Comparison of ENCODE assay signal across 9 mouse cellular contexts in the genomic region with DNA sequence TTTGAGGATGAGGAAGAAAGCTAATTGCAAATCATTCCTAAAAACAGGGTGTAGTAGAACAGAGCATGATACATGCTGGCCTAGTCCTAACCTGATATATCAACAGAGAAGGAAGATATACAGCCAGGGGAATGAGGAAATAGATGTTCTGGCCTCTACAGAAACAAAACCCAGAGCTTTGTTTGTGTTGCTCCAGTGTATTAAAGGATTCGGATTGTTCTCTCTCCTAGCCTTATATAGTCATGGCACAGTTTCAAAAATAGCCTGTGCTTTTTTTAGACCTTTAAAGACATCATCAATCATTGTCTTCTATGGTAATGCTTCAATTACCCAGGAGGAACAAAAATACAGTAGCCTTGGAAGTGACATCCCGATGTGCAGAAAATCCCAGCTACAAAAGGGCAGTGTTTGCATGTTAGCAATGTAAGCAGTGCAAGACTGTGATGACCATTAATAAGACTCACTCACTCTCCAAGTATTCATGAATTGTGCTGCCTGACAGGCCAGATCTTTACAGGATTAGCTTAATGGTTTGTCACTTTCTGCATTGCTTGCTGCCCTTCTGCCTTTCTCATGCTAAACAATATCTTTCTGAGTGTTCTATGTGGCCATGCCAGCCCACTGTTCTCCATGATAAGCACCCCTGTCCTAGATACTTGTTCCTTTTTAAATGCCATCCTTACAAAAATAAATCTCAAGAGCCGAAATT.
DNase-seq lines count a peak whose midpoint lies in the region; ATAC-seq and TF ChIP-seq lines count a peak whose summit lies in the region.
"Had no signal": no experiment of that assay in that cellular context is flagged by ENCODE, and none has a peak within 500 bp of the region (broad histone marks: within the 10 kb centered on the region; RNA-seq: fewer than 3 reads in every experiment).

No protein-coding gene starts in this region.

- H3K4me2 ChIP-seq in forebrain, embryonic 15.5 days (replicated peaks): no peak overlapping the region
- no peak overlapping the region for H3K4me2 ChIP-seq in midbrain, postnatal 0 days (ENCODE audit: low read depth, low read length, poor library complexity, severe bottlenecking)
- H3K4me2 ChIP-seq in lung, postnatal 0 days (replicated peaks; ENCODE audit: low read depth, low read length): no peak overlapping the region

- TF ChIP-seq EP300 in lung, postnatal 0 days (IDR thresholded peaks at IDR 0.05): no peak

- no peak overlapping the region for H3K9ac ChIP-seq in forebrain, embryonic 15.5 days (replicated peaks)
- no peak overlapping the region for H3K9ac ChIP-seq in midbrain, postnatal 0 days (replicated peaks; ENCODE audit: low read length, poor library complexity, severe bottlenecking)
- no peak overlapping the region for H3K9ac ChIP-seq in lung, postnatal 0 days (replicated peaks; ENCODE audit: low read depth)

- peak; percentile 6 to 9 for DNase-seq in cerebellum, postnatal 25 days
- no peak for DNase-seq in cerebellum, adult 11 months
- no peak for DNase-seq in layer of hippocampus, adult 2 months (ENCODE audit: low spot score in 2 of 2)
- no peak for DNase-seq in layer of hippocampus, postnatal 36 days
- peak; percentile 2 for DNase-seq in midbrain, postnatal 0 days (ENCODE audit: low spot score)
- no peak for DNase-seq in thymus, postnatal 14 days
- no peak for DNase-seq in lung, postnatal 0 days (ENCODE audit: low spot score)
- DNase-seq: lung, postnatal 10 days had no signal

- H3K27me3 ChIP-seq in forebrain, embryonic 15.5 days: no peaks in the 10 kb centered on the region
- H3K27me3 ChIP-seq in midbrain, postnatal 0 days (ENCODE audit: insufficient read depth, low read length): no peaks in the 10 kb centered on the region
- no peaks in the 10 kb centered on the region for H3K27me3 ChIP-seq in lung, postnatal 0 days (replicated peaks; ENCODE audit: insufficient read depth, low read length)

- H3K27ac ChIP-seq in layer of hippocampus, adult 2 months: 0 out of 2 replicates have a peak overlapping the region, but pooled peaks have one; percentile 28
- peak overlapping the region; percentile 81 for H3K27ac ChIP-seq in forebrain, embryonic 15.5 days (replicated peaks)
- no peak overlapping the region for H3K27ac ChIP-seq in midbrain, postnatal 0 days (ENCODE audit: low read depth, low read length)
- H3K27ac ChIP-seq in lung, postnatal 0 days (ENCODE audit: low read length): no peak overlapping the region

- no peak overlapping the region for H3K4me3 ChIP-seq in layer of hippocampus, adult 2 months
- no peak overlapping the region for H3K4me3 ChIP-seq in forebrain, embryonic 15.5 days
- no peak overlapping the region for H3K4me3 ChIP-seq in midbrain, postnatal 0 days (ENCODE audit: low read depth, low read length)
- H3K4me3 ChIP-seq in lung, postnatal 0 days (ENCODE audit: low read depth, low read length): no peak overlapping the region

- ATAC-seq in forebrain, embryonic 15.5 days (replicated peaks): peak; percentile 82
- ATAC-seq in midbrain, postnatal 0 days (ENCODE audit: low FRiP score): no peak
- ATAC-seq in lung, postnatal 0 days: no peak

- 13% methylated on average over 3 of the region's 3 CpGs for WGBS in forebrain, embryonic 15.5 days
- WGBS in midbrain, postnatal 0 days: 18% methylated on average over 3 of the region's 3 CpGs
- 25% methylated on average over 3 of the region's 3 CpGs for WGBS in lung, postnatal 0 days

- H3K36me3 ChIP-seq in forebrain, embryonic 15.5 days: no peaks in the 10 kb centered on the region
- H3K36me3 ChIP-seq in midbrain, postnatal 0 days (ENCODE audit: insufficient read depth, low read length): no peaks in the 10 kb centered on the region
- H3K36me3 ChIP-seq in lung, postnatal 0 days (ENCODE audit: insufficient read depth, low read length): no peaks in the 10 kb centered on the region

- no peaks in the 10 kb centered on the region for H3K9me3 ChIP-seq in forebrain, embryonic 15.5 days
- no peaks in the 10 kb centered on the region for H3K9me3 ChIP-seq in midbrain, postnatal 0 days (ENCODE audit: low read length)
- H3K9me3 ChIP-seq in lung, postnatal 0 days (ENCODE audit: low read length): no peaks in the 10 kb centered on the region

- peaks cover 14% of the 10 kb centered on the region for H3K4me1 ChIP-seq in forebrain, embryonic 15.5 days
- 0 out of 2 replicates have a peak, but pooled peaks cover 3% of the 10 kb centered on the region for H3K4me1 ChIP-seq in midbrain, postnatal 0 days (ENCODE audit: insufficient read depth, low read length)
- H3K4me1 ChIP-seq in lung, postnatal 0 days (ENCODE audit: insufficient read depth, low read depth, low read length): no peaks in the 10 kb centered on the region

- no peak for TF ChIP-seq CTCF in layer of hippocampus, adult 2 months (conservative IDR thresholded peaks at IDR 0.05)
- TF ChIP-seq CTCF in midbrain, postnatal 0 days (IDR thresholded peaks at IDR 0.05): no peak
- no peak for TF ChIP-seq CTCF in lung, postnatal 0 days (IDR thresholded peaks at IDR 0.05)

Comparison
In these comparisons a context has a peak if more than half of its experiments do, and no peak if none do; other contexts are left out.
1. DNase-seq: peak in cerebellum, postnatal 25 days (2 of 2) and midbrain, postnatal 0 days (single experiment); none in cerebellum, adult 11 months (single experiment), layer of hippocampus, adult 2 months (0 of 2), layer of hippocampus, postnatal 36 days (0 of 2), thymus, postnatal 14 days (single experiment) and lung, postnatal 0 days (single experiment).
2. H3K27ac ChIP-seq: peak in layer of hippocampus, adult 2 months (single experiment) and forebrain, embryonic 15.5 days (single experiment); none in midbrain, postnatal 0 days (single experiment) and lung, postnatal 0 days (single experiment).